Mouse (Mus musculus) adrenal gland, adult 8-10 months (tissue): Measurements from ENCODE around the gene Cacng8. TPM values are rescaled to one million over a fixed set of nuclear protein-coding genes. Genes with fewer than 3 reads are reported as not detected.
"Not testable (repeated sequence)": the region's sequence is repeated elsewhere in the genome, so short reads cannot be mapped to it uniquely, and the experiment has no call there.

ENCODE experiments used
- DNase-seq: peaks from one replicate; pipeline ENCODE4 v3.0.0; 2022
- total RNA-seq, 4 experiments: library from RNA; stranded (reverse); gene quantifications; 2 replicates each; pipeline ENCODE4 v1.2.4; 2022

The Cacng8 gene
- total RNA-seq, 4 experiments from 2014 or later, result 4.4 to 12.2 (median 7.4) TPM

DNA sequence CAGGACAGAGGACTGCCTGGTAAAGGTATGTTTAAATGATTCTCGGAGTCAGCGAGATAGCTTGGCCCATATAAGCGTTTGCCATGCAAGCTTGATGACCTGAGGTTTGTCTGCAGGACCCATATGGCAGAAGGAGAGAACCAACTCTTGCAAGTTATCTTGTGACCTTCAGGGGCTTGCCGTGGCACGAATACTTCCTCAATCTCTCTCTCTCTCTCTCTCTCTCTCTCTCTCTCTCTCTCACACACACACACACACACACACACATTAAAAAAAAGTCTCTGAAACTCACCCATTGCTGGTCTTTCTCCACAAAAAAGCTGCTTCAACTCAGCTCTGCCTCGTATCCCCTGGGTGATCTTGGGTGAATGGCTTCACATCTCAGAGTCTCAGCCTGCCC, 1.6 kb upstream of the Cacng8 start:
- no peak for DNase-seq

DNA sequence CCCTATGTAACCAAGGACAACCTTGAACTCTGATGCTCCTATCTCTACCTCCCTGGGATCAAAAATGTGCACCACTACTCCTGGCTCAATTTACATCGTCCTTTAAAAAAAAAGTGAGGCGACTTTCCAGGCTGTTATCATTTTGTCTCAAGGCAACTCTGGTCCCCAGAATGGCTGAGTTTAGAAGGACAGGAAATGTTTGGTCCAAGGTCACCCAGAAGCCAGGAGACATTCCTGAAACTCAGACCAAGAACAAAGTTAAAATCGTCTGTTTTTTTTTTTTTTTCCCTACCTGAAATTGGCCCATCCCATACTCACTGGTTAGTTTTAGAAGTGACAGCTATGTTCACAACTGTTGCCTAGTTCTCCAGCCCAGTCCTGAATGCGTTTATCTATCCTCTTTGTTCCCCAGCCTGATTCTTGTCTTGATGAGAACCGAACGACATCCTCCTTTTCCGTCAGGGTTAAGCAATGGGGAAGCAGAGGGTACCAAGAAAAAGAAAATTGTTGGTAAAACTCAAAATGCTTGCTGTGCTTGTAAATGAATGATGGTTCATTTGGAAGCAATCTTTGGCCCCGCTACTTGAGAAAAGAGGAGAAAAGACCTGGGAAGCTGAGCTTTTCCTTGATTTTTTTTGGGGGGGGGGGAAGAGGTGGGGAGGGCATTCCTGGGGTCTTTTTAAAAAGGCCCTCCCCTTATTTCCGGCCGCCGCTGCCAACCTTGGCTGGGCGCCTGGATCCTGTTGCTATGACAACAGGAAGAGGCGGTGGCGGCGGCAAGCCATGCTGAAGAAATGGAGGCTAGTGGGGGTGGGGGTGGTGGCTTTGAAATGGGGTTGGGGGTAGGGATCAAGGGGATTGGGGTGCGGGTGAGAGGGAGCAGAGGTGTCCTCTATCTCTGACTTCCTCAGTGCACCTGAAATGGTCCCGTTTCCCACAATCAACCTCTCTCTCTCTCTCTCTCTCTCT, 755 bp upstream of the Cacng8 start:
- DNase-seq, result no peak

DNA sequence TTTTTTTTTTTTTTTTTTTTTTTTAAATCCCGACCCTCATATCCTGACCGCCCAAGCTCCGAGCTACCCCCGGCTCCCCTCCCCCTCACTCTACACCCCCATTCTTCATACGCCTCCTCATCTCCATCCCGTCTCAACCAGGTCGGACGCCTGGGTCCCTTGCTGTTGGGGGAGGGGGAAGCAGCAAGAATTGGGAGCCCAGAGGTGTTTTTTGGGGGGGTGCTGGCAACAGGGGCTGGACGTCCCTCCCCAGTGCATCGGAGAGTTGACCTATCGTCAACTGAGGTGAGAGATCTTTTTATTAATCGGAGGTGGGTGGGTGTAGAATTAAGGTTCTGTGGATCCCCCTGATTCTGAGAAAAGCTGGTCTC, 583 bp downstream of the Cacng8 start:
- no peak for DNase-seq

DNA sequence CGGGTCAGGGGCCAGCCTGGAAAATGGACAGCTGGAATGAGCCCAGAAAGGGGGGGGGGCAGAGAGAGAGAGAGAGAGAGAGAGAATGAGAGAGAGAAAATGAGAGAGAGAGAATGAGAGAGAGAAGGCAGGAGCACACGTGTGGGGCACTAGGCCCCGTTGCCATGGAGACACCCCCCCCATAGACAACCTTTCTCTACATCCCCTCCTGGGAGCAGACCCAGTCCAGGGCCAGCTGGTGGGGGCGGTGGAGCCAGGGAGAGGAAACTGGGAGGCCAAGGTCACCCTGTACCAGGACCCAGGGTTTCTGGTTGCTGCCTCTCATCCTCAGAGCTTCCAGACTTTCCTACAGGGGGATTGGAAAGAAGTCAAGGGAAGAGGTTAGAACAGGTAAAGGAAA, 1.3 kb downstream of the Cacng8 start:
- no peak for DNase-seq

DNA sequence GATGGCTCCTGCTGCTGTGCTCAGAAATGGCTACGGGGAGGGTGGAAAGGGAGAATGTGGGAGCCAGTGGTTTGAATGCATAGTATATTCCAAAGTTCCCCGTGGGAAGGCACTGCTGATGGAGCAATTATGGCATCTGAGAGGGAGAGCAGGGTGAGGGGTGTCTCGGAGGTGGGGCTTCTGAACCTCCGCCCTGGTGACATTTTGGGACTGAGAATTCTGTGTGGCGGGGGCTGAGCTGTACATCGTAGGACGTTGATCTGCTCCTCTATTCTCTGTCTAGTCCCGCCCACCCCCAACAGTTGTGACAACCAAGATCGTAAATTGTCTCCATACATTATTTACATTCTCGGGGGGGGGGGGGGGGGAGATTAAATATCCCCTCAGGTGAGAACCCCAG, 6.9 kb downstream of the Cacng8 start:
- no peak for DNase-seq

DNA sequence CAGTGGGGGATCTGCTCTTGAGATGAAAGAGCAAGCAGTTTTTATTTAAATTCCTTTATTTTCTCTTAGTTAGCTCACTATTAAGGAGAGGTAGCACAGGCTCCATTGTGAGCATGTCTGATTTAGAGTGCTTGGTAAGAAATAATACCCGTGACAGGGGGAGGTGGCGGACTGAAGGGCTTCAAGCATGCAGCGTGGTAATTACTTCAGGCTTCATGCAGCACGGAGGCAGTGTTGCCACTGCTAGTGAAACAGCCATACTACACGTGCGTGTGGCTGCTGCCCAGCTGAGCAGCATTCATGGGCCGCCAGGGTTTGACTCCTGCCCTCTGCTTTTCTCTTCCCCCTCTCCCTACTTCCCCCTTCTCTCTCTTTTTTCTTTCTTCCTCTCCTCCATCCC, 7.3 kb downstream of the Cacng8 start:
- no peak for DNase-seq

DNA sequence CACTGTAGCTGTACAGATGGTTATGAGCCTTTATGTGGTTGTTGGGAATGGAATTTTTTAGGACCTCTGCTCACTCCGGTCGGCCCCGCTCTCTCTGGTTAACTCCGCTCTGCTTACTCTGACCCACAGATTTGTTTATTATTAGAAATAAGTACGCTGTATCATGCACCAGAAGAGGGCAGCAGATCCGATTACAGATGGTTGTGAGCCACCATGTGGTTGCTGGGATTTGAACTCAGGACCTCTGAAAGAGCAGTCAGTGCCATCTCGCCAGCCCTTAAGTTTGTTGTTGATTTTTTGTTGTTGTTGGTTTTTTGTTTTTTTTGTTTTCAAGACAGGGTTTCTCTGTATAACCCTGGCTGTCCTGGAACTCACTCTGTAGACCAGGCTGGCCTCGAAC, 7.9 kb downstream of the Cacng8 start:
- DNase-seq, result not testable (repeated sequence)

DNA sequence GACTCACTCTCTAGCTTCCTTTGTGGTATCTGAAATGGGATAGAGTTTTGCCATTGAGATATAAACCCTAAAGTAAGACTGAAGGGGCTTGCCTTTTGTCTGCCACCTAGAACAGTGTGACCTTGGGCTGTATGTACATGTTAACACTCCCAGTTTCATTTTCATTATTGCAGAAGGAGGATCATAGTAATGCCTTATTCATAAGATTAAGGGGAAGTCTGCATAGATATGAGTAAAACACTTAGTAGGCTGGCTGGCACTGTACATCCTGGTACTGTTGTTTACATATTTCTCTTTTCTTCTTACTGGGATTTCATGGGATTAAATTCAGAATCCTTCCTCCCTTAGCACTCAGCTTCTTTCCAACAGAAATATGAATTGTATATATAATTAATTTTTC, 9.5 kb downstream of the Cacng8 start:
- no peak for DNase-seq

DNA sequence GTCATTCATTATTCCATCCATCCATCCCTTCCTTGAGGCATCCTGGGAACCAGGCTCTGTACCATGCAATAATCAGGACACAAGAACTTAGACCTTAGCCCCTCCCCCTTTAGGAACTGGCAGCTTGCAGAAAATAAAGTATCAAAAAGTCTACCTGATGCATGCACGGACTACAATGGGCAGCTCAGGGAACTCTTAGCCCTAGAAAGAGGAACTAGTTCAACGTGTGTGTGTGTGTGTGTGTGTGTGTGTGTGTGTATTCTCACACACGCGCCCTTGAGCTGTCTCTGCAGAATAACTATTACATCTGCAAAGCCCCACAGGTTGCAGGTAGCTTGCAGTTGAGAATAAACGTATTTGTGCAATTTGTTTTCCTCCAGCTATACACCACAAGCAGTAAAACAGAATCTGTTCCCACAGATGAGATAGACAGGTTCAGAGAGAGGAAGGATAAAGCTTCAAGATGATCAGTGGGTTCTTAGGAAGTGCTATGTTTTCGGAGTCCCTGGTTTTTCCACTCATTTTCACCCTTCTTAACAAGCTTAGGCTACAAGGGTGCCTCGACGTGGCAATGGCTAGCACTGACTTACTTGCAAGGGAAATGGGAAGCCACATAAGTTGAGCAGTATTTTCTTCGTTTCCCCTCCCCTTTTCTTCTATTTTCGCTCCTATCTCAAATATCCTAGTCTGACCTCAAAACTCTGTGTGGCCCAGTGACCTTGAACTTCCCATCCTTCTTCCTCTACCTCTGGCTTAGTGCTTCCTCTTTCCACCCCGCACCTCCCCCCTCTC, 19.4 kb downstream of the Cacng8 start:
- no peak for DNase-seq

DNA sequence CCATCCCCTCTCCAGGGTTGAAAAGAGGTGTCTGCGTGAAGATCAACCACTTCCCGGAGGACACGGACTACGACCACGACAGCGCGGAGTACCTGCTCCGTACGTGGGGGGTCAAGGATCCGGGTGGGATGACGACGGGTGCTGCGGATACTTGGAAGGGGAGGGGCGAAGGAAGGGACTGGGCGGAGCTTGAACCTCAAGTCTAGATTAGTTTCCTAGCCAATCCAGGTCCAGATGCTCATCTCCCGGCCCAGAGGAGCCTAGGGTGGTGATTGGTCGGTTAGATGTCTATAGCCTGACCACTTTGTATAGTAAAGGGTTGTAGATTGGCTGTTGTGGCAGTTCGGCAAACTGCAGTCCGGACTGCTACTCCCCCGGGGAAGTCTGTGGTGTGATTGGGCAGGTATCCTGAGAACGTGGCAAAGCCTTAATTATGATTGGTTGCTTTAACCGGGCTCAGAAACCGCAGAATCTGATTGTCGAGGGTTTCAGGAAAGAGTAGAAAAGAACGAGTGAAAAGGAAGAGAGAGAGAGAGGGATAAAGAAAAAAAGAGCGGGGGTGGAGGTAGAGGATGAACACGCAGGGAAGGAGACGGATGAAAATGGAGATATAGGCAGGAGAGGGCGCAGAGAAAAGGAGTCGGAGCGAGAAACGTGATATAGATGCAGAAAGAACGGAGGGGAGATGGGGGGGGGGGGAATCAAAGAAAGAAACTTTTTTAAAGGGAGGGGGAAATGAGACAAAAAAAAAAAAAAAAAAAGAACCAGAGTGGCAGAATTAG, 20.9 kb downstream of the Cacng8 start:
- DNase-seq, result peak; percentile 34

DNA sequence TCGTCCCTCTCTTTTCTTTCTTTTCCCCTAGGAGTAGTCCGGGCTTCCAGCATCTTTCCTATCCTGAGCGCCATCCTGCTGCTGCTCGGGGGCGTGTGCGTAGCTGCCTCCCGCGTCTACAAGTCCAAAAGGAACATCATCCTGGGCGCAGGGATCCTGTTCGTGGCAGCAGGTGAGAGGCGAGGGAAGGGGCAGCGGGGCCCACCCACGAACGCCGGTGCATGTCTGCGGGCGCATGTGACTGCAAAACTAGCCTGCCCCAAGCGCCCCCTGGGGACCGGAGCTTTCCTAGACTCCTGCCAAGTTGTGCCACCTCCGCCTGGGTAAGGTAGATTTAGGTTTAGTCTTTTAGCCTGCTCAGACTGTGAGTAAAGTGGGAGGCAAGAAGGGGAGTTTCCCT, 21.6 kb downstream of the Cacng8 start:
- DNase-seq, result no peak

DNA sequence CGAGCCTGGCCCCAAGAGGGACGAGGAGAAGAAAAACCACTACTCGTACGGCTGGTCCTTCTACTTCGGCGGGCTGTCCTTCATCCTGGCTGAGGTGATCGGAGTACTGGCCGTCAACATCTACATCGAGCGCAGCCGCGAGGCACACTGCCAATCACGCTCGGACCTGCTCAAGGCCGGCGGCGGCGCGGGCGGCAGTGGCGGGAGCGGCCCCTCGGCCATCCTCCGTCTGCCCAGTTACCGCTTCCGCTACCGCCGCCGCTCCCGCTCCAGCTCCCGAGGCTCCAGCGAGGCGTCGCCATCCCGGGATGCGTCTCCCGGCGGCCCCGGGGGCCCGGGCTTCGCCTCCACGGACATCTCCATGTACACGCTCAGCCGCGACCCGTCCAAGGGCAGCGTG, 24.4 kb downstream of the Cacng8 start:
- peak; percentile 35 for DNase-seq

DNA sequence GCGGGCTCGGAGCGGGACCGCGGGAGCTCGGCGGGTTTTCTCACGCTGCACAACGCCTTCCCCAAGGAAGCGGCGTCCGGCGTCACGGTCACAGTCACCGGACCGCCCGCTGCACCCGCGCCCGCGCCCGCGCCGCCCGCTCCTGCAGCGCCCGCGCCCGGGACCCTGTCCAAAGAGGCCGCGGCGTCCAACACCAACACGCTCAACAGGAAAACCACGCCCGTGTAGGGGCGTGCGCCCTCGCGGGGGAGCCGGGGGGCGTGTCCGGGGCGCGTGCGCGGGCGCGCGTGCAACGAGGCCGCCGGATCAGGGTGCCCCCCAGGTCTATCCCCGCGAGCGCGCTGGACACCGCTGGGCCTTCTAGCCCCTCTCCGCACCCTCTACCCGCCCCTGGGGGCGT, 24.9 kb downstream of the Cacng8 start:
- DNase-seq, result peak; percentile 36

DNA sequence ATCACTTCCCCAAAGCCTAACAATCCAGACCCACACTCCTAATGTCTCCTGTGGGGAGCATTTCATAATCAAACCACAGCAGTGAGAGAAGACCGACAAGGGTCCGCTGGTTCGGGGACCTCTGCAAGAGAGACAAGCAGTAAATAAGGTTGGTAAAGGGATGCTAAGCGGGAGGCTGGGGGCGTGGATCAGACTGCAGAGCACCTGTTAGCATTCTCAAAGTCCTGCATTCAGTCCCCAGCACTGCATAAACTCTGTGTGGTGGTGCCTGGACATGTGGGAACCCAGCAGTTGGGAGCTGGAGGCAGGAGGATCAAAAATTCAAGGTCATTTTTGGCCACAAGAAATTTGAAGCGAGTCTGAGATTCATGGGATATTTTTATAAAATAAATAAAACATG, 29.5 kb downstream of the Cacng8 start:
- DNase-seq, result no peak

DNA sequence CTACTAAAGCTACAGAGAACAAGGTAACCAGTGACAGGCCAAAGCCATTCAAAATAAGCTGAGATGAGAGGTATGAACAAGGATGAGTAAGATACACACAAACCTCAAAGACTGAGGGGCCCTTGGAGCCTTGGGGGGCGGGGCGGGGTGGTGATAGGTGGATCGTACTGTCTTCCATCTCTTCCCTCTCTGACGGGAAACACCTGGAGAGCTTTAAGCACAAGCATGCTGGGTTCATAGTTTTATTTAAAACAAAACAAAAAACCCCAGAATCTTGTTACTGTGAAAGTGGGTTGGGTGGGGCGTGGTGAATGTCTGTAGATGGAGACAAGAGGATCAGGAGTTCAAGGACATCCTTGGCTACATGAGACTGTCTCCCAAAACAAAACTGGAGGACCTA, 30.0 kb downstream of the Cacng8 start:
- no peak for DNase-seq

DNA sequence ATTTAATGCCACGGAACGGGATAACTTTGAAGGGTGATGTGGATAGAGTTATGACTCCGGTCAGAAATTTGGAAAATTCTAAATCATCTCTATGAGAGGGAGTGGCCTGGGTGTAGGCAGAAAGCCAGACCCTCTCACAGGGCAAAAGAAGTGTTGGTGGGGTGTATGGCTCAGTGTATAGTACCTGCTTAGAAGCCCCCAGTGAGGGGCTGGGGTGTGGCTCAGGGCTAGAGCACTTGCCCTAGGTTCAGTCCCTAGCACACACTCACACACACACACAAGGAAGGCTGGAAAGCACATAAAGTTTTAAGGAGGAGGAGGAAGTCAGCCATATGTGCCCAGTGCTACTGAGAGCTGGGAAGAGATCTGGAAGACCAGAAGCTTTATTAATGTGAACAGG, 30.8 kb downstream of the Cacng8 start:
- no peak for DNase-seq

DNA sequence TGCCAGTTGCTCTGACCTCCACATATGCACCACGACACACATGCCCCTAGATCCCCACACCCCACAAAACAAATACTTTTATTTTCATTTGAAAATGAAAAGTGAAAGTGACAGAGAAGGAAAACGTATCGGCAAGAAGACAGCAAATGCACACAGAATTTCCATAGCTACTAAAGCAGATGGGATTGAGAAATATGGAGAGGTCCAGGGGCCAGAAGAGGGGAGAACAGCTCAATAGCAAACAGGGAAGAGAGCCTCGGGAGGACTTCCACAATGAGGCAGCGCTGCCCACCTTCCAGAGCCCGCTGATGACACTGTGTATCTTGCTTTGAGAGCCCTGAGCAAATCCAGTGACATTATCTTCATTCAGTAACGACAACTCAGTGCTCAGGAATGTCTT, 31.6 kb downstream of the Cacng8 start:
- no peak for DNase-seq

DNA sequence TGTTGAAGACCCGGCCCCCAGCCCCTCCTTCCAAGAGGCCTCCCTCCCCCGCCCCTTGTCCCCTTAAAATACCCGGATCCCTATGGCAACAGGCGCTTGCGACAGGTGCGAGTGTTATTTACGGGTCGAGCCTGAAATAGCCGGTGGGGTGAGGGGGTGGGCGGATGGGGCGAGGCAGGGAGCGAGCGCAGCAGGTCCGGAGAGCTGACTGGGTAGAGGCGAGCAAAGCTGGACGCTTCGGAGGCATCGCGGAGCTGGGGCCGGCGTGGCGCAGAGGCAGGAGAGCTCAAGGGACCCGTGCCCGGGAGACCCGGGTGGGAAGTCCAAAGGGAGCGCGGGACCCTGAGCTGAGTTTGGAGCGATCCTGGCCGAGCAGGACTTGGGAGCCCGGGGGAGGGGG, 32.9 kb downstream of the Cacng8 start:
- DNase-seq, result no peak

DNA sequence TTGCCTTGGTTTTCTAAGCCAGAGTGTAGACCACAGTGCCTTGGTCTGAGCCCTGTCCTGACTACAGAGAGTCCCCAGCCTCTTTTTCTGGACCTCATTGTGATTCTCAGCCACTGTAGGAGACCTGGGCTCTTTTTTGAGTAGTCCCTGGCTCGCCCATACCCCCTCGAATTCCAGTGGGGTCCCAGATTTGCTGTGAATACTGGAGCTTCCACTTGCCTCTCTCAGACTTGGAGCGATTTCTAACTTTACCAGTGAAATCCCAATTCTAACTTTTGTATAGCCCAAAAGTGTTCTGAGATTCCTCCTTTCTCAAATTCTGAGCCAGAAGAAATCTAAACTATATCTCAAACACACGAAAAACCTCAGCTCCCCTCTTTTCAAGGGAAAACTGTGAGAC, 33.4 kb downstream of the Cacng8 start, which contains the start of gene Cacng6:
Gene Cacng6 (plus strand): TSS at position 301 of the 400 bp plus-strand sequence.
- DNase-seq, result no peak

DNA sequence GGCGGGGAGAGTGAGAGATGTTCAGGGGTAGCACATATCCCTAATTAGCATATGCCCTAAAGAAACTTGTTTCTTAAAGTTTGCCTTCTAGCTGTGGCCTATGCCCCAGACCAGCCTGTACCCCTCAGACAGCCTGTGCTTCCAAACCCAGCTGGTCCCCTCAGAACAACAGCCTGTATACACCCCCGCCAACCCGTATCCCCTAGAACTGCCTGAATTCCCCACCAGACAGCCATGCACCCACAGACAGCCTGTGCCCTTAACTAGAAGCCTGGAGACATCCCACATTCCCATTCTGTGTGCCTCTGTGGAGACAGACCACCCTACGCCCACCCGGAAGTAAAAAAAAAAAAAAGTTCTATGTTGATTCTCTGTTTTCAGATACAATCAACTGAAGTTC, 34.7 kb downstream of the Cacng8 start:
- DNase-seq, result no peak

DNA sequence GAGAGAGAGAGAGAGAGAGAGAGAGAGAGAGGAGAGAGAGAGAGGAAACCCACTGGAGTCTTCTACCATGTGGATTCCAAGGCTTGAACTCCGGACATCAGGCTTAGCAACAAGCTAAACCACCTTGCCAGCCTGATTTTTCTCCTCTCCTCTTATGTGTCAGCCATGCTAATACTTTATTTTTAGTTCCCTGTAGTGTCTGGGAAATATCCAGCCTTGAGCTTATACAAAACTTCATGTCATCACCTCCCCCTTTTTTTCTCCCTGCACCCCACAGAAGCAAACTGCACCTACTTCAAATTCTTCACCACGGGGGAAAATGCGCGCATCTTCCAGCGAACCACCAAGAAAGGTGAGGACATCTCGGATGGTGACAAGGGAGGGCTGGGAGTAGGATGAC, 39.7 kb downstream of the Cacng8 start:
- DNase-seq, result no peak

DNA sequence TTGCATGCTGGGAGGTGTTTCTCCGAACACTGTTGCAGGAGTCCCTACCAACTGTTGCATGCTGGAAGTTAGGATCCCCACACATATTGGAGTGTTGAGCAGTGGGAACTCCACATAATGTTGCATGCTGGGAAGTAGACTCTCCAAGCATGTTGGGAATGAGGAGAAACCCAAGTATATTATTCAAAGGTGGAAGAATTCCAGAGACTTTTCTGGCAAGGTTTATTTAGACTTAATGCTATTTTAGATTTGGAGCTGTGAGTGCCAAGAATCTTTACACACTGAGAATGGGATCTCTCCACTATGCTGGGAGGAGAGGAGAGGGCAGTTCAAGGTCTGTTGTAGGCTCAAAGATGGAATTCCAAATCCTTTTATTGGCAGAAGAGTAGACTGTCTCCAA, 41.6 kb downstream of the Cacng8 start:
- no peak for DNase-seq

DNA sequence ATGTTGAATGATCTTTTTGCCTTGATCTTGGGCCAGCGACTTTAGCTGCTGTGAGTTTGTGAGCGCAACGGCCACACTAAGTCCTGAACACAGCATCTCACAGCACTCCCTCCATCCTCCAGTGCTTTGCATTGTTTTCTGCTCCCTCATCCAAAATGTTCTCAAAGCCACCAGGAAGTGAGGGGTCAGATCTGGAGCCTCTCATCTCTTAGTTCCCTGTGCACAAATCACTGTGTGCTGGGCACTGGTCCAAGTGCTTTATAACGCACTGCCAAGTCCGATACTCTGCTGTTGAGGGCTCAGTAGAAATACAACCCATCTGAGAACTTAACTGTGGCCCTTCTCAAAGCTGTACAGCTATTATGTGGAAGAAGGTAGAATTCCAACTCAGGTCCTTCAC, 47.5 kb downstream of the Cacng8 start:
- DNase-seq, result no peak
